Mouse (Mus musculus) G1E (cell line): ENCODE measurements around the gene Ovca2.

Source experiments
- CTCF ChIP-seq: IDR thresholded peaks from 2 replicates; pipeline ENCODE4 v1.5.1; 2012; ENCODE audit warnings: low read depth, low read length, inconsistent platforms, mixed read lengths
- GATA1 ChIP-seq: IDR thresholded peaks from 2 replicates; pipeline ENCODE4 v1.6.1; 2012; ENCODE audit warnings: borderline replicate concordance, low read length, inconsistent platforms, mixed read lengths
- GATA2 ChIP-seq: IDR thresholded peaks from 2 replicates; pipeline ENCODE4 v1.6.1; 2012; ENCODE audit warnings: low read depth, low read length, inconsistent platforms, borderline replicate concordance
- POLR2AphosphoS5 ChIP-seq: IDR thresholded peaks from 2 replicates; pipeline ENCODE4 v1.6.1; 2012; ENCODE audit warnings: low read depth, low read length, inconsistent platforms; ENCODE audit not compliant: insufficient replicate concordance
- TAL1 ChIP-seq: conservative IDR thresholded peaks from 2 replicates; pipeline ENCODE4 v1.6.1; 2012; ENCODE audit warnings: low read depth, low read length, inconsistent platforms, mixed read lengths

DNA sequence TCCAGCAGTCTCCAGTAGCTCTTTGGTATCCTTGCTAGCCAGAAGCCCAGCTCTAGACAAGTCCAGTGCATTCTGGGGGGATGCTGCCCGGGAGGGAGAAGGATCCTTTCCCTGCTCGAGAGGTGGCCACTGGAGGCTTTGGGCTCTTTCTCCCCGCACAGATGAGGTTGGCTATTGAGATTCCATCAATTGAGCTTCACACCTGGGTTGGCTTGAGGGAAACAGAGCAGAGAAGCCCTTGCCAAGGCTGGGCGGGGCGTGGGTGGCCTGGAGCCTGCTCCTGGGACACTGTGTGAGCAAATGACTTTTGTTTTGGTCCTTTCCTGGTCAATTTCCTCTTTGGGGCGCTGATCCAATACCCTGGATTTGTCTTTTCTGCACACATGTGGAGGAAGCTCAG is 17.5 kb upstream of the Ovca2 start:
- TF ChIP-seq TAL1 = no peak
- TF ChIP-seq CTCF = no peak
- no peak for TF ChIP-seq POLR2AphosphoS5
- TF ChIP-seq GATA1 = no peak
- no peak for TF ChIP-seq GATA2
